Mouse (Mus musculus) hindbrain, embryonic 14.5 days (tissue): ENCODE measurements at regions not wholly inside any gene's neighbourhood (a gene's known extent, or its start where the extent isn't known, plus 50 kb on each side); places are given as distances from the start of the nearest gene placed in this dataset.
"Not testable (repeated sequence)": the region's sequence is repeated elsewhere in the genome, so short reads cannot be mapped to it uniquely, and the experiment has no call there.

Experiments
- ATAC-seq: fragments of 200-750 bp; cut with Nextera tagmentation; 2 replicates; pipeline ENCODE4 v1.8.0; 2017; ENCODE audit warnings: moderate number of reproducible peaks, mild to moderate bottlenecking, moderate TSS enrichment, moderate library complexity; ENCODE audit not compliant: low FRiP score
- DNase-seq: peaks from one replicate; pipeline ENCODE4 v3.0.0-alpha.2; 2015; ENCODE audit warnings: low spot score
- H3K27ac ChIP-seq: fragments of 300-500 bp; sonication (generic); 2 replicates; pipeline ENCODE4 v1.5.1; 2014; ENCODE audit warnings: mild to moderate bottlenecking, moderate library complexity
- H3K27me3 ChIP-seq: fragments of 300-500 bp; sonication (generic); 2 replicates; pipeline ENCODE4 v1.6.1; 2014; ENCODE audit warnings: mild to moderate bottlenecking, low read length, mixed read lengths; ENCODE audit not compliant: control insufficient read depth, insufficient read depth
- H3K36me3 ChIP-seq: fragments of 300-500 bp; sonication (generic); replicated peaks from 2 replicates; pipeline ENCODE4 v1.6.1; 2014; ENCODE audit not compliant: control insufficient read depth, insufficient read depth
- H3K4me1 ChIP-seq: fragments of 300-500 bp; sonication (generic); replicated peaks from 2 replicates; pipeline ENCODE4 v1.6.1; 2014; ENCODE audit warnings: antibody characterized with exemption, low read length, mixed read lengths; ENCODE audit not compliant: control insufficient read depth, insufficient read depth
- H3K4me2 ChIP-seq: fragments of 300-500 bp; sonication (generic); replicated peaks from 2 replicates; pipeline ENCODE4 v1.6.1; 2014; ENCODE audit warnings: mild to moderate bottlenecking, moderate library complexity
- H3K4me3 ChIP-seq: fragments of 300-500 bp; sonication (generic); replicated peaks from 2 replicates; pipeline ENCODE4 v1.5.1; 2014; ENCODE audit warnings: mild to moderate bottlenecking, low read length
- H3K9ac ChIP-seq: fragments of 300-500 bp; sonication (generic); 2 replicates; pipeline ENCODE4 v1.6.1; 2014
- H3K9me3 ChIP-seq: fragments of 300-500 bp; sonication (generic); 2 replicates; pipeline ENCODE4 v1.6.1; 2016; ENCODE audit warnings: low read length; ENCODE audit not compliant: control insufficient read depth
- WGBS: fragments of 180-500 bp; shearing (Covaris S2); extraction: QIAGEN DNeasy Blood & Tissue Kit; methylation state at CpG from one replicate; pipeline ENCODE4 v1.1.7; 2014; 5-methylcytosine and 5-hydroxymethylcytosine counted together

- not testable (repeated sequence) for H3K4me3 ChIP-seq, ATAC-seq, H3K27ac ChIP-seq, H3K9me3 ChIP-seq, H3K27me3 ChIP-seq, H3K9ac ChIP-seq, H3K4me2 ChIP-seq, DNase-seq, H3K36me3 ChIP-seq, H3K4me1 ChIP-seq
- WGBS = 98% methylated on average over 2 of the region's 2 CpGs
Measured at GRCm38 (mm10) chr6:9643456-9643855, 695.2 kb downstream of the Nxph1 start.

- not testable (repeated sequence) for H3K27ac ChIP-seq, H3K4me1 ChIP-seq, DNase-seq, ATAC-seq, H3K9me3 ChIP-seq, H3K27me3 ChIP-seq, H3K36me3 ChIP-seq, H3K4me3 ChIP-seq, H3K9ac ChIP-seq, H3K4me2 ChIP-seq
- WGBS = 91% methylated on average over 2 of the region's 2 CpGs
Measured at GRCm38 (mm10) chr6:9643926-9644325, 695.7 kb downstream of the Nxph1 start.

DNA sequence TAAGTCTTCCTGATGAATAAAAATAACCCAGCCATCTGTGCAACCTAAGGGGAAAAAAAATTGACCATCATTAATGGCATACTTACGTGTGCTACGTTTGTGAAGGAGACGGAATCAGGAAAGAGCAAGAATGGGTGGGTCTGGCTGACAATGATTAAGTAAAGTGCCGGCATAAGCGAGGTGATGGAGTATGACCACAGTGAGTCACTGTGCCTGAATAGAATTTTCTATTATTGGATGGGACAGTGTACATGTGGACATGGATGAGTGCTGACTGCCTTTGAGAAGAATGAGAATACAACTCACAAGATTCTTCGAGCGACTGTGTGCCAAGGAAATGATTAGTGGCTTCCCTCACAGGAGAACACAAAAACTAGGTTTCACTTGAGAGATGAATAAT, 711.4 kb downstream of the Nxph1 start:
- 71% methylated on average over 7 of the region's 7 CpGs for WGBS
- no peak for ATAC-seq
- peaks cover 4% of the 10 kb centered on the region; the same call in 1 of the 2 replicates for H3K9me3 ChIP-seq

DNA sequence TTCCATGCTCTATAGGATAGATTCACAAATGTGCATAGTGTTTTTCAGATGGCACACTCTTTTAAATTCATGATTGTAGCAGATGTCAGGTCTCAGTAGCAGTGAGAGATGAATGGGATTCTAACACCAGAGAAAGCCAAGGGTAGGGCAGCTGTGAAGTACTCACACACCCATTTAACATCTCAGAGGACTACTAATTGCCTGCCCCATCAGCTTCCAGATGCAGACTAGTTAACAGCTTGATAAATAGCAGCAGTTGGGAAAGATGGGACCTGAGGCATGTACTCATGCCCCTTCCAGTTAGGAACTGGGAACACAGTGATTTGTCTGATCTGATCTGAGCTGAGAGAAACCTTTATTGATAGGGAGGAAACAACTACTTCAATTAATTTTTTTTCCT, 737.0 kb downstream of the Nxph1 start:
- H3K9me3 ChIP-seq = no peaks in the 10 kb centered on the region
- no peaks in the 10 kb centered on the region for H3K4me1 ChIP-seq
- H3K9ac ChIP-seq = no peak overlapping the region
- no peak overlapping the region for H3K27ac ChIP-seq
- H3K36me3 ChIP-seq = no peaks in the 10 kb centered on the region
- H3K27me3 ChIP-seq = no peaks in the 10 kb centered on the region
- H3K4me3 ChIP-seq = no peak overlapping the region
- no peak for DNase-seq
- no peak overlapping the region for H3K4me2 ChIP-seq
- no peak for ATAC-seq

More for the DNA sequence above, 711.4 kb downstream of the Nxph1 start:
- Histone ChIP-seq H3K36me3 (no peaks in the 10 kb centered on the region), H3K27me3 (no peaks in the 10 kb centered on the region), H3K4me3 (no peak overlapping the region), H3K4me1 (no peaks in the 10 kb centered on the region), H3K27ac (no peak overlapping the region), H3K9ac (no peak overlapping the region), H3K4me2 (no peak overlapping the region)
- no peak for DNase-seq

DNA sequence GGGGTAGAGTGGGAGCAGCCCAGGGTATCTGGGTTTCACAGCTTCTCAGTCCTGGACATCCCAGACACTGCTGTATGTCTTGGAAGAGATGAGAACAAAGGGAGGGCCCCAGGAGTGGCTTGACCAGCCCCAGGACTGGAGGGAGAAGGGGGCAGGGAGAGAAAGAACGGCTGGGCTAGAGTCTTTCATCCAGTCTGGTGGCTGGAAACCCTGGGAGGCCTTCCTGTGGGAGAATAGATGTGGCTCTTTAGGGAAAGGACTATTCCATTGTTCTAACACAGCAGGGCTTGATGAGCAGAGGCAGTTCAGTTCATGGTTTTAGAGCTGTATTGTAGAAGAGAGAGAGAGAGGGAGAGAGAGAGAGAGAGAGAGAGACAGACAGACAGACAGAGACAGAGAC, 745.5 kb downstream of the Nxph1 start:
- no peak for ATAC-seq
- H3K4me3 ChIP-seq = no peak overlapping the region
- no peaks in the 10 kb centered on the region for H3K4me1 ChIP-seq
- no peaks in the 10 kb centered on the region for H3K9me3 ChIP-seq
- 0% methylated on average over 1 of the region's 1 CpGs for WGBS
- no peak overlapping the region for H3K4me2 ChIP-seq
- H3K27me3 ChIP-seq = no peaks in the 10 kb centered on the region
- H3K27ac ChIP-seq = no peak overlapping the region
- no peak for DNase-seq
- H3K9ac ChIP-seq = no peak overlapping the region
- H3K36me3 ChIP-seq = no peaks in the 10 kb centered on the region

- no peak overlapping the region for H3K4me3 ChIP-seq
- no peak overlapping the region for H3K4me2 ChIP-seq
- 39% methylated on average over 1 of the region's 1 CpGs for WGBS
- H3K27me3 ChIP-seq = no peaks in the 10 kb centered on the region
- H3K27ac ChIP-seq = no peak overlapping the region
- H3K9me3 ChIP-seq = no peaks in the 10 kb centered on the region
- H3K9ac ChIP-seq = no peak overlapping the region
- DNase-seq (no peak), ATAC-seq (no peak)
- no peaks in the 10 kb centered on the region for H3K4me1 ChIP-seq
- no peaks in the 10 kb centered on the region for H3K36me3 ChIP-seq
Measured at GRCm38 (mm10) chr6:9697698-9698097, 749.5 kb downstream of the Nxph1 start.

GRCm38 (mm10) chr6:9698193-9698592, 750.0 kb downstream of the Nxph1 start:
- Histone ChIP-seq H3K27ac (no peak overlapping the region), H3K4me2 (no peak overlapping the region), H3K36me3 (no peaks in the 10 kb centered on the region), H3K27me3 (no peaks in the 10 kb centered on the region), H3K9ac (no peak overlapping the region), H3K9me3 (no peaks in the 10 kb centered on the region), H3K4me3 (no peak overlapping the region), H3K4me1 (no peaks in the 10 kb centered on the region)
- no peak for DNase-seq
- 71% methylated on average over 1 of the region's 1 CpGs for WGBS
- no peak for ATAC-seq
